Mouse (Mus musculus) T-cell, adult 66 days (primary cell): ENCODE results near the gene Tmem185a. TPM values are rescaled to one million over a fixed set of nuclear protein-coding genes. Genes with fewer than 3 reads are reported as not detected.

Experiments used
- total RNA-seq, 2 experiments: library from RNA; stranded (reverse); gene quantifications; 3 replicates in 1 of 2; 4 replicates in 1 of 2; pipeline ENCODE4 v1.2.4; 2023

Gene Tmem185a
- 10 to 100 TPM; 22.1 to 26.0 TPM for total RNA-seq

DNA sequence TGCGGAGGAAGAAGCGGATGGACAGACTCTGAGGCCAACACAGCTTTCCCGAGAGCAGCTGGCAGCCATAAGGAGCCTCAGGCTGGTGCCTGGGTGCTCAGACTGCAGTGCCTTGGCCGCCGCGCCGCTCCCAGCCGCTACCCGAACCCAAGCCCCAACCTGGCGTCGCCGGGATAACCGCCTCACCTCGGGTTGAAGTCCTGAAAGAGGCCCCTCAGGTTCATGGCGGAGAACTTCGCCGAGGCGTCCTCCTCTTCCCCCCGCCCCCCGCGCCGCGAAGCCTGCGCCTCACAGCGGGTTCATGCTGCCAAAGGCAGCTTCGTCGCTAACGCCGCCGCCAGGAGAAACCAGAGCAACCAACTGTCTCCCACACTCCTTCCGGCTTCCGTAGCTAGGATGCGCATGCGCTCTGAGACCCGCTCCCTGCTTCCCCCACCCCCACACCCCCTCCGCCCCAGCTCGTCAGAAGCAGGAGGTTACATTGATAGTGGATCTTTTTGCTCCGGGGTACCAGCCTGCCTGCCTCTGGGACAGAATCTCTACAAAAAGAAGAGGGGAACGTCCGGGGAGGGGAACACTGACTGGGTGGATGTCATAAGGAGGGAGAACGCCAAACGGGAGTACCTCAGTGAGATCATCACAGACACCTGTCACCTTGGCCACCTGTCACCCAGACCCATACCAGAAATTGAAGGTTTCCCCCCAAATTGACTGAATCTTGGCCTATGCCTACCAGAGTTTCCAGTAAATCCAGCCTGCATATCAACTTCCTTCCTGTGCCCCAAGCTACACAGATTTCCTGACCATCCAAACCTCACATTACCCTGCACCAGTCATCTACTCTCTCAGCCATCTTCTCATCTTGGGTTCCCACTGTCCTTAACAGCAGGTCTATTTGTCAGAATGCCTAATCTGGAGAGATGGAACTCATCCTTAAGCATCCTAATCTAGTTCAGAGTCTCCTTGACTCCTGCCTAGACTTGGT, at the start of gene Tmem185a:
Tmem185a (minus strand) TSS at position 389 of the 985 bp plus-strand sequence.

Other genes starting within 250 kb of the Tmem185a start
- 10 to 100 TPM; 26.3 to 30.9 TPM for gene Ids, start 112.1 kb downstream of the Tmem185a start, total RNA-seq
- 10 to 100 TPM; 11.2 to 11.4 TPM for gene 1110012L19Rik, start 91.3 kb downstream of the Tmem185a start, total RNA-seq